Mouse (Mus musculus) right cerebral cortex, postnatal 36 days (tissue): Measurements from ENCODE around the gene Capza2.

ENCODE experiments used
- DNase-seq, 2 experiments: peaks; one replicate each; pipeline ENCODE4 v3.0.0; 2022; ENCODE audit warnings: low spot score in 2 of 2, mixed read lengths in 1 of 2

Gene Capza2

DNA sequence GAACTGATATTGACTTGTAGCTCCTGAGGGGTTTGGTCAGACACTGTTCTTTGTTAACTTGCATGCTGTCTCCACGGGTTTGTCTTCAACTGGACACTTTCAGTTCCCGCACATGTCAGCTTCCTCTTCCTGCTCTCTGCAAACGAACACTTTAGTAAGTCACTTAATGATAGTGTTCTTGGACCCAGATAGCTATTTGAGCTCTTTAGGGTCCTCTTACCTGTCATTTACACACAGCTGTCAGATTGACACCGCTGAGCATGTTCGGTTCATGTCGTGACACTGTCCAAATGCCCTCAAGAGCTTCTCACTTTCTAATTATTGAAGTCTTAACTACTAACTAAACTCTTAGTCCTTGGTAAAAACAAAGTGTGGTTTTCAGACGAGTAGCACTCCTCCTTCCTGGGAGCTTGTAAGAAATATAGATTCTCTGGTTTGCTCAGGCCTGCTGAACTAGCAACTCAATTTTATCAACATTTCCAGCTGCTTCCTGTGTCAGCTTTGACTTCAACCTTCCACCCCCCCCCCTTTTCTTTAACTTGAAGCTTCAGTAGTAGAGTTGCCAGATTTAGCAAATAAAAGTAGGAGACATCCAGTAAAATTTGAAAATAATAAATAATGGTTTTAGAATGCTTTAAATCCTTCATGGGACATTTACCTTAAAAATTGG is at the start of gene Capza2:
Capza2 (plus strand) TSS at position 620 of the 670 bp plus-strand sequence.
- DNase-seq = no peak

DNA sequence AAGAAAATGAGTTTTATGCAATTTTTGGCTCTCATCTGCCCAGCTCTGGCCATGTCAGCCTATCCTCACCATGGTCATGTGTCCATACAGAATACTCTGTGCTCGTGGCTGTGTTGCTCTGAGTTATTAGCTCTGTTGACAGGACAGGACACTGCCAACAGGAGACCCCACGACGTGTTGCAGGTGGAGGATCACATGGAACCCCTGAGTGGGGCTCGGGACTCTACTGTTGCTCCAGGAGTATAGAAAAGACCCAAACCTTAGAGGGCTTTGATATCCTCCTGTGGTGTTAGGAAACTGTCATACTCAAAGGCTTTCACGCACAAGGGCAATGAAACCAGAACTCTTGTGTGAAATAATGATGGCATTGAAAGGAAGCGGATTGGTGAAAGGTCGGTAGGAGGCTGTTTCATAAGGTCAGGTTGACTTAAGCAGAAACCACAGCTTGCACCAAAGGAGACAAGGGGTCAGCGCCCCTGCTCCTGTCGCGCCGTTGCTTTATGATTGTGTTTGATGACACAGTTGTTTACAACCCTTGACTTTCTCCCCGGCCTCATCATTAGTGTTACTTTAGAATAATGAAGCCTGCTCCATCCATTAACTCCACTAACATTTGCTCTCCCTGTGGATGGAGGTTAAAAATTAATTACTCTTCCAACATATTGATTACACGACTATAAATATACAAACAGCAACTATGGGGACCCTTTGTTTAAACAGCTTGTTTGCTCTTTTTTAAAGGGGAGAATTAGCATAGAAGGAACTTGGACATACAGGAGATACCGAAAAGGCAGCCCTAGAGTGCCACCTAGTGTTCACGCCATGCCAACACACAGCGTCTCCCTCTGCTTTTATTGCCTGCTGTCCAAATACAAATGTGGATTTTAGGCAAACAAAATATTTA is 46.7 kb upstream of the Capza2 start:
- peak; percentile 49 to 71 for DNase-seq

DNA sequence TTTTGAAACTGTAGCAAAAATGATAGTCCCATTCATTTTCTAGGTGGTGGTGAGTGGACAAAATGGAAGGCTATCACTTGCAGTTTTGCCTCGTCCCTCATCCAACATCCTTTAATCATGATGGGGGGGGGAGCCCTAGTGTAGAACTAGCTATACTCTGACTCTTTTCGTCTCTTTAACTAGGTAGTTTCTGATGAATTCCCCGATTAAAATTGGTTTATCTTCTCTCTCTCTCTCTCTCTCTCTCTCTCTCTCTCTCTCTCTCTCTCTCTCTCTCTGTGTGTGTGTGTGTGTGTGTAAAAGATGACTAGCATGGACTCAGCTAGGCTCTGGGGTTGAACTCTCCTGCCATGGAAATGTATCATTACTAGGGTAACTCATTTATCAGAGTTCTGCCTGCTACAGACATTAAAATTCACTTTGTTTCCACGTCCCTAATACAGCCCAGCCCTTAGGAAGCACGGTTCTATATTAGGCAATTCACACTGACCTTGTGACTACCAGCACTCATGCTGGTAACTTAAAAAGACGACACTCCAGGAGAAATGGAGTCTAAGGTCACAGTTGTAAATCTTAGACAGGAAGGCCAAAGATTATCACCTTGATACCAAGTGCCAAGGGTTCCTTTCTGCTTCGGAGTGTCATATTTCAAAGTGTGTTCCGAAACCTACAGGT is 45.9 kb upstream of the Capza2 start:
- DNase-seq = no peak

DNA sequence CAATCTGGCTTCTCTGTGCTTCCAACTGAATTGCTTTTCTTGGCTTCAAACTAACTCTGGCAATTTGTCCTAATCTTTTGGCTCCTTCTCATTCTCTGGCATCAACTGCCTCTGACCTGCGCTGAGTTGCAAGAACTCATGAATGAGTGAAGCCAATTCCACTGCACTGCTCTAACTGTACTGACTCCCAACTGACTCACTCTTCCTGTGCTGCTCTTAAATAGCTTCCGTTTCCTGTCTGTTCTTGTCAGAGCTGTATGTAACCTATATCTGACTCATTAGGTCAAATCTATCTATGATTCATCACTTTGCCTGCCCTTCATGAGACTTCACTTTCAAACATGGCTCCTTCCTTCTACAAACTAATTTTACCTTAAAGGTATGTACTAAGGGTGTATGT is 42.1 kb upstream of the Capza2 start:
- no peak for DNase-seq

DNA sequence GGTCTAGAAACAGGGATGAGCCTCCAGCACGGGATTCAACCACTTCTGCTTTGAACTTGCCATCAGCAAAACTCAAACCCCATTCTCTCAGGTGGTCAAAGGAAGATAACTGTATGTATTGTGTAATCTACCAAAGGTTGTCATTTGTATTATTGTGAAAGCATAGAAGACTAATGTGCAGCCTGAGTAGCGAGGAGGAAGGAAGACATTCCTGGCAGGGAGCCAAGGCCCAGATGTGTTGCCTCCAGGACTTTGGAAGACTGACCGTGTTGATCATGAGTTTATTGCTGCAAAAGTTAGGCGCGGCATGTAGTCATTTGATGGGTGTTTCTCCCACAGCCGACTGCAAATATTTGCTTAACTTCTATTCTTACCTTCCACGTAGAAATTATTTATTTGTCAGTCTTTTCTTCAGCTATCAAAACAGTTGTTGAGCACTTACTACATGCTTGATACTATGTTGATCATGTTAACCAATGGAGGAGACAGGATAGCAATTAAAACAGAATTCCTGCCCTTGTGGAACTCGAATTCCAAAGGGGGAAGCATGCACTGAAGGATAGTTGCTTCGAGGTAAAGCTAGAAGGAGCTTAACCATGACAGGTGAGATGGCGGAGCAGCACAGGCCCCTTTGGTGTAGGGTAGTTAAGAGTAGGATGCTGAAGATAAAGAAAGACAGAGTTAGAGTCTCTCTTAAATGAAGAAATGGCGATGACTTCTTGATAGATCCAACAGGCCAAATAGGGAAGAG is 40.1 kb upstream of the Capza2 start:
- DNase-seq = no peak

DNA sequence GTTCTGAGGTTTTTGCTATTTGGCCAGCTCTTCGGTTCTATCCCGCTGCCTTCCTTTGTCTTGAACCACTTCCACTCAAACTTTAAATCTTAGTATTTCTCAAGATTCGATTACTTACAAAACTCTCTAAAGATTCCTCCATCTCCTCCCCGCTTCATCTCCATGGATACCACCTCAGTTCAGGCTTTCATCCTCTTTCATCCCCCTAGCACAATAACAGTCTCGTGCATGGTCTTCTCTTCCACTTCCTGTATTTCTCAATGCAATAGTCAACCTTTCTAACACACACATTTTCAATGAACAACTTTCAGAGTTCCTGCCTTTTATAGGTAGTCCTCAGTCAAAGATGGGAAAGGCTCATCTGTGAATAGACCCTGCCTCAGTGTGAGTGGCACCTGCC is 36.7 kb upstream of the Capza2 start:
- DNase-seq = no peak

DNA sequence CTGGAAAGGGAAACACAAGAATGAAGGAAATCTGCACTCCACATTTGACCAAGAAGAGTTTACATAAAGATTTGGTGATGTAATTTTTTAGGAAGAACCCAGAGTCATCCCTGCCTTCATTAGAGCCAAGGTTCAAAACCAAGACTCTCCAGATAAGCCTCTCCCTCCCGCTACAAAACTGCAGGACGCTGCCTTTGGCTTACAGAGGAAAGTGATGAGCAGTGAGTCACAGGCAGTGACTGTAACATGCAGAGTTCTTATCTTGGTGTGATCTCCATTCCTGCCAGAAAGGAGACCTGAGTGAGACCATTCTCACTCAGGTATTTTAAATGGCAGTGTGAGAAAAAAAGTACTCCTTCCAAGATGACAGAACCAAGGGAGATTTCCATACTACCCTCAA is 34.5 kb upstream of the Capza2 start:
- no peak for DNase-seq

DNA sequence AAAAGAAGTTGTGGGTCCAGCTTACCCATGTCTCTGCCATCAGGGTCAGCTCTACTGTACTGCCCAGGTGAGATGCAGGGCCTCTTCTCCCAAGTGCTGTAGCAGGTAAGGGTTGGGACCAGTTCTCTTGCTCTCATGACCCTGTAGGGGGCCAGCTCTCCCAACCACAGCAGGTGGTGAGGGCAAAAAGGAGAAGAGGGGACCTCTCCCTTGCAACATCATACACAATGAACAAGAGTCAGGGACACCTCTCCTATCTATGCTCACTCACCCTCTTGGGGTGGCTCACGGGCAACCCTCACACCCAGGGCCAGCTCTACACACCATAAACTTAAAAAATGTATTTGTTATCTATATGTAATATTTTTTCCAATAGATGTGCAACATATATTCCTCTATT is 29.1 kb upstream of the Capza2 start:
- DNase-seq = no peak

DNA sequence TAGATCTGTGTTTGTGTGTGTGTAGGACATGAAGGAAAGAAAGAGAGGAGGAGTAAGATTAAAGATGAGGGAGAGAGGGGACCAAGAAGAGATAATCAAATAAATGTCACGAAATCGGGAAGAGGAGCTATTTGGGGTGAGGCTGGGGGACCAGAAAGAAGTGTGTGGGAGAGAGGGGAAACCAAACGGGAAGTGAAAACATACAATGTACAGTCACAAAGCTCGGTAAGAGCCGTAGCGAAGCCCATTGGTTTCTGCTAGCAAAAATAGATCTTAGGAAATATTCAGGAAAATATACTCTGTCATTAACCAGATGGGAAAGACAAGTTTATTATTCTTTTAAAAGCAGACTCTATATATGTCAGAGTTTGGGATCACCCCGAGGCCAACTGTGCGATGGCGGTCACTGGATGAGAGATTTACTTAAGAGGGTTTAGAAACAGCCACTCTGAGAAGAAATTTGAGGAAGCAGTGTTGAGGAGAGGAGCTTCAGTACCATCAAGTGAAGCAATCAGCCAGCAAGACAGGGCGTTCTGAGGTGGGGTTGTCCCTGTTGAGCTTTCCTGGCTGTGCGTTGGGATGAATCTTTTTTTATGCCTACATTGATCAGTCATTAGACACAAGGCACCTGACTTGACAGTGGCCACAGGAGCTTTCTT is 24.6 kb upstream of the Capza2 start:
- no peak for DNase-seq

DNA sequence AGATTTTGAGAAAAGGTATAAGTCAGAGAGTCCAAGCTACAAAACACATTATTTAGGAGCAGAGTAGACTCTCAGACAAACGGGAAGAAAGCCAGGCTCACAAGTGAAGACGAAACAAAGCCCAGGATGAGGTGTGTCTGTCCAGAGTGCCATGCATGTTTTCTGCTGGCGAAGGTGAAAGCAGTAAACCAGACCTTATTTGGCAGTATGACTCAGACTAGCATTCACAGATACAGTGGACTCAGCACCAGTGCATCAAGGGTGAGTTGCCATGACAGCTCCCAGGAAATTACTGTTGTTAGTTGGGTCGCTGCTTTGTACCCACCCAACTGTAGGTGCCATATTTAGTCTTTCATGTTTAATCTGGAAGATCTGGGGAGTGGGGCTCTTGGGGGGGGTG is 23.4 kb upstream of the Capza2 start:
- no peak for DNase-seq

DNA sequence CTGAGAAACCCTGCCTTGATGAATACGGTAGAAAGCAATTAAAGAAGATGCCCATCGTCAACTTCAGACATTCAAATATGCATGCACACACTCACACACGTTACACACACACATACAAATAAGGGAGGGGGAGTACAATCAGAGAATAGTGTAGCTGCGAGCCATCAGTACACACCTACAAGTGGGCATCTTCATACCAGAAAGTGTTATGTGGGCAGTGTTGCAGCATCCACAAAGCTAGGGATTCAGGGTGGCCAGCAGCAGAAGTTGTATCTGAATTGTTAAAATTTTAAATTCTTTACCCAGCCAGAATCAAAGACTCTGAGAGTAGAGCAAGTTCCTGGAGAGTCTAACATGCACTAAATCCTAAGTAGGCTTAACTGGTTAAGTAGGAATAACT is 15.2 kb upstream of the Capza2 start:
- DNase-seq = peak in 1 of 2 experiments; percentile 7

DNA sequence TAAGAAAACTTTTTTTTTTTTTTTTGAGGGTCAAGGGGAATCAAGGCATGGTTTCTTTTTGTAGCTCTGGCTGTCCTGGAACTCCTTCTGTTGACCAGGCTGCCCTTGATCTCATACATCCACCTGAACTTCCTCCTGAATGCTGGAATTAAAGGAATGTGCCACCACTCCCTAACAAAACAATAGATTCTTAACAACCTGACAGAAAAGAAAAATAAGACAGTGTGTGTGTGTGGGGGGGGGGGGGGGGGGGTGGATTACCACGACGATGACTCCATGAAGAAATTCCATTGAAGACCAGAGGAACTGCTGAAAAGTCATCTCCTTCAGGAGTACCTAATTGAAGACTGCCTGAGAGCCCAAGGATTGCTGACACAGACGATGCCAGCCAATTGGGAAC is 14.6 kb upstream of the Capza2 start:
- DNase-seq = no peak

DNA sequence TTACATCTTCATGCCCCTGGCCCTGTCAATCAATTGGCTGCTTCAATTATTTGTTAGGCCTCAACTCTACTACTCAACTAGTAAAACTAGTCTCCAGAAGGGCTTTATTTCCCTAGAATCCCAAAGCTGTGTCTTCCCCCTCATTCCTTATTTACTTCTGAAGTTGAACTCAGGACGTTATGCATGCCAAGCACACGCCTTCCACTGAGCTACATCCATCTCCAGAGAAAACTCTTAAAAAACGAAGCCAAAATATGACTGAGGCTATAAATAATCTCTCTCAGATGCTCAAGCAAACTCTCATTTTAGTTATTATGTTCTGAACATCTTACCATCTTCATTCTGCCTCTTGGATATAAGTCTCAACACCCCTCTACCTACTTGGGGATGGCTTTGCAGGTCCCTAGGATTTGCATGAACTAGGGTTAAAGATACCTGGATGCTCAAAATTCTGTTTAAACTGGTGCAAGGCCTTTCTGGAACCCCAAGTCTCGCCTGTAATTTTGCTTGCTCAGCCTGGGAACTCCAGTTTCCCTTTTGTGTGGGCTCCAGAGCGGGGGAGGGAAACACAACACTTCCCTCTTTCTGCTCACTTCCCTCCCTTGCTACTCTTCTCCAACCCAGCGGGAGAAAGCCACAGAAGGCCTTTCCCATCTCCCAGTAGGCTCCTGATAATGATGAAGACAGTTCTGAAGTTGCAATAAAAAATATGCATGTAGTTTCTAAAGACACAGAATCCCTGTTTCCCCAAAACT is 7.2 kb upstream of the Capza2 start:
- DNase-seq = peak; percentile 17 to 40

DNA sequence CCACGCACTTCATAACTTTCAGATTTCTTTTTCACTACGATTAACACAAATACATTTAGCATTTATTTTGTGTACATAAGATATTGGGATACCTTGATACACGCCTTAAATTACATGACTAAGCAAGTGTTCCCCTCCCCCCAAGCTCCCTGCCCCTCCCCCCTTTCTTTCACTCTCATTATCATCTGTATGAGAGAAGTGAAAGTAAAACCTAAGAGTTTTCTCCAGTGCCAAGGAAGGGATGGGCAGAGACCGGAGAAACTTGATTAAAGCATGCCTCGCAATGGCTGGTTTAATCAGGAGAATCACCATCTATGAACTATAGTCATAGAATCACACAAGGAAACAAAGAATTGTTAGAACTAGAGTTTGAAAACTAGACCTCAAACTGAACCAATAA is 6.3 kb upstream of the Capza2 start:
- no peak for DNase-seq

DNA sequence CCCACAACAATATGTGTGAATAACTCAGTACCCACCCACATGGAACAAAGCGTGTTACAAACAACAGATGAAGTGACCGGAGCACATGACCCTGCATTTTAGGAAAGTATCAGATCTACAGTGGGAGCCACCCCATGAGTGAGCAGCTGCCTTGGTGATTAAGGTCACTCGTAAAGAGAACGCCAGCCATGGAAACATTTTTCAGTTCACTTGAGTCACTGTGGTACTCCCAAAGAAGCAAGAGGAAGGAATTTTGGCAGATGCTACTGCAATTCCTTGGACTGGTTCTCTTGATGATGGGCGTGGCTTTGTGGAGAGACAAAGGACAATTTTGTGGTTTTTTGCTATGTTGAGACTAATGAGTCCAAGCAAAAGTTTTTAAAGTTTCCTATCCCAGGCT is 4.4 kb upstream of the Capza2 start:
- DNase-seq = no peak

DNA sequence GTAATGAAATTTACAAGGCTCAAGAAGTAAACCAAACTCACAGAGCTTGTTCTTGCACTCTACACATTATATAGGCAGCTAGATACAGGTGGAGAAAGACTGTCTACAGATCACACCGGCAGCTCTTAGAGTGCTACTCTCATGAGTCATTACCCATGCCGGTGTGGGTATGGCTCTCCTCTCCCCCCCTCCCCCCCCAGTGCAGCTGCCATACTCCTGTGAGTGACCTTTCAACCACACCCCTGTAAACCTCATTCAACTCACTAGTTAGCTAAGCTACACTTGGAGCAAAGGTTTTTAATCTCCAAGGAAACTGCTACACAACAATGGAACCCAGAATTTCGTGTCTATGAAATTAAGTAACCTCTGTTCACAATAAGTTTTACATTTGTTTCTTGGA is 2.2 kb upstream of the Capza2 start:
- DNase-seq = no peak

DNA sequence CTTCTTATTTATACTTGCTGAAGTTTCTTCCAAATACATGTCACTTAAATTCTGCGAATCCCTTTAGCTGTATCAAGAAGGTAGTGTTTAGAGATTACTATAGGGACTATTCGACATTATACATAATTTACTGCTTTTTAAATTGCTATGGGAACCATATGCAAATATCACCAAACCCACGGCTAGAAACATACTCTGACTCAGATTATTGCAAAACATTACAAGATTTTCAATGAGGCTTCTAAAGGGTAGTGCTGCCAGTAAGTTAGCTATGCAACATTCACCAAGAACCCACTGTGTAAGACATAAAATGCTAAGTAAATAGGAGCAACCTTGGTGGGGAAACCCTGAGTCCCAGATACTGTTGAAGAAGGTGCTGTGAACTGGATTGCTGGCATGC is 1.0 kb upstream of the Capza2 start:
- no peak for DNase-seq

DNA sequence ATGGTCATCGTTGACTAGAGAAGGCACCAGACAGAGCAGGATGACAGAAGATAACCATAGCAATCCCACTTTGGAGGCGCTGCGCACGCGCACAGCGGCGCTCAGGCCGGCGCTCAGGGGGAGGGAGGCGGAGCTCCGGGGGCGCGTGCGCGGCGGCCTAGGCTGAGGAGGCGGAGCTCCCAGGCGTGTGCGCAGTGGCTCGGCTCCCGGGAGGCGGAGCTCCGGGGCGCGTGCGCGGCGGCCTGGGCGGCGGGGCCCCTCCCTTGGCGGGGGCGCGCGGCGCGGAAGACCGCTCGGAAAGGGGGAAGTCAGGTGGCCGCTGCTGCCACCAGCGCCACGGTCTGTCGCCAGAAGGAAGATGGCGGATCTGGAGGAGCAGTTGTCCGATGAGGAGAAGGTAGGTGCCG is 733 bp downstream of the Capza2 start:
- DNase-seq = peak; percentile 90 to 92

DNA sequence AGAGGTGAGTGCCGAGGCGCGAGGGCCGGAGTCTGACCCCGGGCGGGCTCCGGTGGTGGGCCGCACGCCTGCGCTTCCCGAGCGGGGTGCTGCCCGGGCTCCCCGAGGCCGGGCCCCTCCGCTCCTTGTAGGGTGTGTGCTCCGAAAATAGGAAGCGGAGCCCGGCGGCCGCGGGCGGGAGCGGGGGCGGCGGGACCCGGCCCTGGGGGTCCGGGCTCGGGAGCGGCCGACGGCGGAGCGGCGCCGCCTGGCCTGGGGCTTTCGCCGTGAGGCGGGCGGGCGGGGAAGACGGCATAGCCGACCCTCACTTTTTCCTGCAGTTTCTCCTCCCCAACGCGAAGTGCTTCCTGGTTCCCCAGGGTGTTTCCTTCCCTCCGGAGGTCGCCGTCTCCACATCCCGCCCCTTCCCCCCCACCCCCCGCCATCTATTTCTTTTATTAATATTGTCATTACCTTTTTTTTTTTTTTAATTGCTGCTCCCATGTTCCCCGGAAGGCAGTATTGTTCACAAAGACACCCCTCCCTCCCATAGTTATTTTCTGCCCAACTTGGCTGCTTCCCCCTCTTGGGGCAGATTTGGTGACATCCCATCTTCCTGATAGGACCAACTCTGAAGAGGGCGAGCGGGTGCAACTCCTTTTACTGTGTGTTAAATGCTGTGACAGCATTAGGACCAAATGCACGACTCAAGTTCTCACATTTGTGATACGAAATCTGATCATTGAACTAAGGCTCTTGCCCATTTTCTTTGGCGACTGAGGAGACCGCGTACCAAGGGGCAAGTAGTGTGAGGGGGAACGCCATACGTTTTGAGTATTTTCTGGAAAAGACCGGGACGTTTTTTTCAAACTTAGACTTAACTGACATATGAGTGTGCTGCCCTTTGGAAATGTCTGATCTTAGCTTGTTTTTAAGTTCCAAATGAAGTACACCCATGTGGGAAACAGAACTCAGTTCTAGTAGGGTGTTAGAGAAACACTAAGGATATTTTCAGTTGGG is 1.5 kb downstream of the Capza2 start:
- peak; percentile 24 to 39 for DNase-seq
